Mouse (Mus musculus) heart, embryonic 13.5 days (tissue): ENCODE results near the gene Hoxa6. TPM values are rescaled to one million over a fixed set of nuclear protein-coding genes. Genes with fewer than 3 reads are reported as not detected.
A peak's percentile ranks its signal among the peaks of the same experiment; 100 is the strongest.

Experiments used
- ATAC-seq: fragments of 200-750 bp; cut with Nextera tagmentation; 2 replicates; pipeline ENCODE4 v1.8.0; 2017; ENCODE audit warnings: moderate TSS enrichment; ENCODE audit not compliant: insufficient number of reproducible peaks, low FRiP score, low TSS enrichment; ENCODE audit errors: extremely low read depth
- H3K27ac ChIP-seq: fragments of 300-500 bp; sonication (generic); replicated peaks from 2 replicates; pipeline ENCODE4 v1.5.1; 2015; ENCODE audit warnings: moderate library complexity, mild to moderate bottlenecking, inconsistent platforms
- H3K27me3 ChIP-seq: fragments of 300-500 bp; sonication (generic); replicated peaks from 2 replicates; pipeline ENCODE4 v1.6.1; 2015; ENCODE audit warnings: mild to moderate bottlenecking, inconsistent platforms
- H3K36me3 ChIP-seq: fragments of 300-500 bp; sonication (generic); 2 replicates; pipeline ENCODE4 v1.6.1; 2015; ENCODE audit warnings: mild to moderate bottlenecking, inconsistent platforms
- H3K4me1 ChIP-seq: fragments of 300-500 bp; sonication (generic); 2 replicates; pipeline ENCODE4 v1.6.1; 2015; ENCODE audit warnings: inconsistent platforms
- H3K4me2 ChIP-seq: fragments of 300-500 bp; sonication (generic); 2 replicates; pipeline ENCODE4 v1.6.1; 2015; ENCODE audit warnings: inconsistent platforms, mild to moderate bottlenecking, moderate library complexity
- H3K4me3 ChIP-seq: fragments of 300-500 bp; sonication (generic); 2 replicates; pipeline ENCODE4 v1.5.1; 2015; ENCODE audit warnings: moderate library complexity, mild to moderate bottlenecking, inconsistent platforms
- H3K9ac ChIP-seq: fragments of 300-500 bp; sonication (generic); 2 replicates; pipeline ENCODE4 v1.6.1; 2015; ENCODE audit warnings: inconsistent platforms, mild to moderate bottlenecking, moderate library complexity
- H3K9me3 ChIP-seq: fragments of 300-500 bp; sonication (generic); 2 replicates; pipeline ENCODE4 v1.6.1; 2016; ENCODE audit warnings: inconsistent platforms
- WGBS: fragments of 180-500 bp; shearing (Covaris S2); methylation state at CpG from one replicate; pipeline ENCODE4 v1.1.7; 2015; ENCODE audit warnings: mixed read lengths; 5-methylcytosine and 5-hydroxymethylcytosine counted together
- microRNA counts: library from miRNA; unstranded; fragments of <30 nt; microRNA quantifications from one replicate; lab custom pipeline; 2016
- microRNA-seq: library from miRNA; unstranded; fragments of <30 nt; microRNA quantifications from one replicate; pipeline ENCODE4, GENCODE M21; 2016
- polyA plus RNA-seq: library from polyadenylated mRNA; unstranded; fragments of >200 nt; fragmentation: Nextera tagmentation; extraction: Ambion mirVana; gene quantifications from 2 replicates; pipeline ENCODE4 v1.2.1, GENCODE M21; 2015

Gene Hoxa6
- polyA plus RNA-seq, 1 experiment from 2014 or later, result 0.40 TPM

GRCm38 (mm10) chr6:52157466-52158275 is 50.9 kb downstream of the Hoxa6 start:
- Histone ChIP-seq H3K27me3 (peaks cover 99% of the 10 kb centered on the region), H3K9me3 (no peaks in the 10 kb centered on the region), H3K4me3 (peak overlapping the region; percentile 73), H3K27ac (no peak overlapping the region), H3K36me3 (no peaks in the 10 kb centered on the region), H3K9ac (peak overlapping the region; percentile 83), H3K4me1 (peaks cover 31% of the 10 kb centered on the region), H3K4me2 (peak overlapping the region; percentile 98)
- ATAC-seq, result no peak; the same call in 1 of the 2 replicates
- 1% methylated on average over 32 of the region's 32 CpGs for WGBS

GRCm38 (mm10) chr6:52156551-52157200 is 51.8 kb downstream of the Hoxa6 start:
- Histone ChIP-seq H3K9me3 (no peaks in the 10 kb centered on the region), H3K4me3 (peak overlapping the region; percentile 73), H3K27me3 (peaks cover 99% of the 10 kb centered on the region), H3K4me2 (peak overlapping the region; percentile 98), H3K27ac (no peak overlapping the region), H3K36me3 (no peaks in the 10 kb centered on the region), H3K4me1 (peaks cover 31% of the 10 kb centered on the region), H3K9ac (peak overlapping the region; percentile 83; the same call in 1 of the 2 replicates)
- no peak for ATAC-seq
- WGBS, result 1% methylated on average over 20 of the region's 20 CpGs

MicroRNA genes within 50 kb of the gene (microRNA counts, 519-probe panel; counts per million panel counts)
- 209 counts per million, percentile 61 among the panel's probes with 10 or more counts for microRNA mmu-miR-196b (lab: Ali Mortazavi, UCI)

Small RNA genes lying within 50 kb of the gene (microRNA-seq; reads per million reads assigned to microRNA genes)
- gene Mir196b, result 189 reads per million, percentile 62 among the genes with 10 or more reads in this experiment

Other genes with a start within 250 kb of the Hoxa6 start
- 16.8 and 18.3 TPM in 2 replicates for gene Skap2, start 196.2 kb downstream of the Hoxa6 start, polyA plus RNA-seq
- gene Hoxa1, start 50.4 kb downstream of the Hoxa6 start, polyA plus RNA-seq, result 0.97 and 1.6 TPM in 2 replicates
- 1.5 and 2.5 TPM in 2 replicates for gene Hoxa2, start 43.9 kb downstream of the Hoxa6 start, polyA plus RNA-seq
- 0.15 and 0.33 TPM in 2 replicates for gene 5730596B20Rik, start 31.2 kb downstream of the Hoxa6 start, polyA plus RNA-seq
- gene Hoxa4, start 17.0 kb downstream of the Hoxa6 start, polyA plus RNA-seq, result 0.71 and 0.74 TPM in 2 replicates
- gene Hoxa5, start 4.1 kb downstream of the Hoxa6 start, polyA plus RNA-seq, result 3.6 and 5.9 TPM in 2 replicates
- gene Hoxa3, start 4.6 kb upstream of the Hoxa6 start, polyA plus RNA-seq, result 0.99 and 1.2 TPM in 2 replicates
- not detected in 2 replicates for gene Gm28308, start 4.6 kb upstream of the Hoxa6 start, polyA plus RNA-seq
- gene Hoxa7, start 13.1 kb upstream of the Hoxa6 start, polyA plus RNA-seq, result 0.46 and 0.59 TPM in 2 replicates
- 0.10 and 0.17 TPM in 2 replicates for gene Hoxa9, start 22.4 kb upstream of the Hoxa6 start, polyA plus RNA-seq
- 0.09 TPM in 1 of 2 replicates, not detected in the other for gene Hoxa10, start 32.1 kb upstream of the Hoxa6 start, polyA plus RNA-seq
- not detected in 2 replicates for gene Hoxa11, start 37.1 kb upstream of the Hoxa6 start, polyA plus RNA-seq
- gene Hoxa13, start 52.2 kb upstream of the Hoxa6 start, polyA plus RNA-seq, result not detected in 2 replicates
- gene Evx1, start 104.8 kb upstream of the Hoxa6 start, polyA plus RNA-seq, result not detected in 2 replicates